Mouse (Mus musculus) limb, embryonic 15.5 days (tissue): ENCODE measurements around the gene Psmg4. TPM values are rescaled to one million over a fixed set of nuclear protein-coding genes. Genes with fewer than 3 reads are reported as not detected.

Experiments used
- ATAC-seq: fragments of 200-750 bp; cut with Nextera tagmentation; 2 replicates; pipeline ENCODE4 v1.8.0; 2017; ENCODE audit warnings: low read depth, moderate TSS enrichment; ENCODE audit not compliant: insufficient number of reproducible peaks, low FRiP score, low TSS enrichment
- H3K27ac ChIP-seq: fragments of 300-500 bp; sonication (generic); 2 replicates; pipeline ENCODE4 v1.5.1; 2015; ENCODE audit warnings: moderate library complexity, mild to moderate bottlenecking, inconsistent platforms
- H3K27me3 ChIP-seq: fragments of 300-500 bp; sonication (generic); 2 replicates; pipeline ENCODE4 v1.6.1; 2015; ENCODE audit warnings: inconsistent platforms
- H3K36me3 ChIP-seq: fragments of 300-500 bp; sonication (generic); 2 replicates; pipeline ENCODE4 v1.6.1; 2015; ENCODE audit warnings: inconsistent platforms
- H3K4me1 ChIP-seq: fragments of 300-500 bp; sonication (generic); 2 replicates; pipeline ENCODE4 v1.6.1; 2015; ENCODE audit warnings: inconsistent platforms
- H3K4me2 ChIP-seq: fragments of 300-500 bp; sonication (generic); 2 replicates; pipeline ENCODE4 v1.6.1; 2015; ENCODE audit warnings: mild to moderate bottlenecking, inconsistent platforms
- H3K4me3 ChIP-seq: fragments of 300-500 bp; sonication (generic); 2 replicates; pipeline ENCODE4 v1.5.1; 2015; ENCODE audit warnings: mild to moderate bottlenecking, inconsistent platforms
- H3K9ac ChIP-seq: fragments of 300-500 bp; sonication (generic); 2 replicates; pipeline ENCODE4 v1.6.1; 2015; ENCODE audit warnings: inconsistent platforms
- H3K9me3 ChIP-seq: fragments of 300-500 bp; sonication (generic); 2 replicates; pipeline ENCODE4 v1.6.1; 2016; ENCODE audit warnings: inconsistent platforms
- WGBS: fragments of 180-500 bp; shearing (Covaris S2); methylation state at CpG from one replicate; pipeline ENCODE4 v1.1.7; 2015; 5-methylcytosine and 5-hydroxymethylcytosine counted together
- polyA plus RNA-seq: library from polyadenylated mRNA; unstranded; fragments of >200 nt; fragmentation: Nextera tagmentation; extraction: Ambion mirVana; gene quantifications from 2 replicates; pipeline ENCODE4 v1.2.1, GENCODE M21; 2015

Psmg4 gene
- polyA plus RNA-seq, 1 experiment from 2014 or later, result 65.5 TPM

- no peak; the same call in 1 of the 2 replicates for ATAC-seq
- peak overlapping the region; percentile 86 for H3K4me3 ChIP-seq
- no peaks in the 10 kb centered on the region for H3K27me3 ChIP-seq
- WGBS, result 33% methylated on average over 12 of the region's 12 CpGs
- H3K4me1 ChIP-seq, result peaks cover 15% of the 10 kb centered on the region
- peak overlapping the region; percentile 80 for H3K4me2 ChIP-seq
- H3K9ac ChIP-seq, result peak overlapping the region; percentile 55
- no peaks in the 10 kb centered on the region for H3K9me3 ChIP-seq
- H3K36me3 ChIP-seq, result peaks cover 9% of the 10 kb centered on the region
- peak overlapping the region; percentile 96 for H3K27ac ChIP-seq
Observed at GRCm38 (mm10) chr13:34163304-34163975, 676 bp downstream of the Psmg4 start.

DNA sequence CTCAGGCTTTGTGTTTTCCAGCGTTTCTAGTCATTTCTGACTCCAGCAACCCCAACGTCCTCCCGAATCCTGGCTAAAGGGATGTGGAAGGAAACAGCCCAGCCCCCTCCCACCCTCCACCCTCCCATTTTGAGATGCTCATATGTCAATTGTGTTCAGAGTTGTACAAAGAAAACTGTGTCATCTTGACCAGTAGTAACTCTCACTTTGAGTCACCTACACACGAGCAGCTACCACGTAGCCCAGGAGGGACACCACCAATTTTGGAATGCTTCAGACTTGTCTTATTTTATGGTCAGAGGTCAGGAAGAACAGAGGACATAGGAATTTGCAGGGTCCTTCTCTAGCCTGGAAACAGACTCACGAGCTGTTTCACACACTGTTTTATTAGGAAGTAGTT, 11.3 kb downstream of the Psmg4 start:
- H3K27me3 ChIP-seq, result no peaks in the 10 kb centered on the region
- ATAC-seq, result no peak
- H3K36me3 ChIP-seq, result peaks cover 5% of the 10 kb centered on the region
- no peak overlapping the region for H3K27ac ChIP-seq
- no peak overlapping the region for H3K4me2 ChIP-seq
- no peaks in the 10 kb centered on the region for H3K4me1 ChIP-seq
- no peak overlapping the region for H3K9ac ChIP-seq
- WGBS, result 87% methylated on average over 6 of the region's 6 CpGs
- no peak overlapping the region for H3K4me3 ChIP-seq
- H3K9me3 ChIP-seq, result no peaks in the 10 kb centered on the region

DNA sequence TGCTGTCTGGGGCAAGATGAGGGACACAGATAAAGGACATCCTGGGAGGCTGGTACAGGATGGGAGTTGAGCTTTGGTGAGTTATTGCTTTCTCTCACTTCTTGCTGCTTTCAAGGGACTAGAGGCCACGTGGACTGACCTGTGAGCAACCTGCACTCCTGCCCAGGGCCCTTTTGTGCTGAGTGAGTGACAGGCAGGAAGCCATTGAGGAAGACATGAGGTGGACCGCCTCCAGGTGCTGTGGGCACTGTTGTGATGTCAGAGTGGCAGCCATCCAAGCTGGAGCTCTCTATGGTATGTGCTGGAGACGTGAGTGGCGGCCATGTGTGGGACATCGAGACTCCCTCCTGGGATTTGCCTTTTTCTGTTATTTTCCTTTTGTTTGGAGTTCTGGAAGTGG, 18.9 kb downstream of the Psmg4 start:
- no peaks in the 10 kb centered on the region for H3K4me1 ChIP-seq
- H3K9ac ChIP-seq, result no peak overlapping the region
- H3K27me3 ChIP-seq, result no peaks in the 10 kb centered on the region
- H3K4me3 ChIP-seq, result no peak overlapping the region
- H3K9me3 ChIP-seq, result no peaks in the 10 kb centered on the region
- 83% methylated on average over 5 of the region's 5 CpGs for WGBS
- no peak for ATAC-seq
- H3K36me3 ChIP-seq, result peaks cover 27% of the 10 kb centered on the region
- no peak overlapping the region for H3K4me2 ChIP-seq
- H3K27ac ChIP-seq, result no peak overlapping the region

DNA sequence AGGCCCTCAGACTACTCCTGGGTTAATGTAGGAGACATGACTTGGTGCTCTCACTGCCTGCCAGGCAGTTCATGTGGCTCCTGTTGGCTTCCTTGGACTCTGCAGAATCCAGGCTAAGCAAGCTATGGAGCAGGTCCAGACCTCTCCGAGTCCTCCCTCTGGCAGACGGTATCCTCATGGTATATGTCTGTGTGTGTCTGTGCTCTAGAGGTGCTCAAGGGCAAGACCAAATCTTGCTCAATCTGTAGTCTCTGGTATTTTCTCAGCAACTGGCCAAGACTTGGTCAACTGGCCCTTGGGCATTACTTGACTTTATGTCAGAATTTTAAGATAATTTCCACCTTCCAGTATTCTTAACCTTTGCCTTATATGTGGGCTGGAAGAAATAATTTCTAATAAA, 22.6 kb downstream of the Psmg4 start:
- ATAC-seq, result no peak
- Histone ChIP-seq H3K27ac (no peak overlapping the region), H3K36me3 (peaks cover 20% of the 10 kb centered on the region), H3K4me2 (no peak overlapping the region), H3K4me3 (no peak overlapping the region), H3K4me1 (0 out of 2 replicates have a peak, but pooled peaks cover 2% of the 10 kb centered on the region), H3K9ac (no peak overlapping the region), H3K27me3 (no peaks in the 10 kb centered on the region), H3K9me3 (no peaks in the 10 kb centered on the region)
- 75% methylated on average over 2 of the region's 2 CpGs for WGBS

GRCm38 (mm10) chr13:34187571-34187970, 24.8 kb downstream of the Psmg4 start:
- Histone ChIP-seq H3K9me3 (no peaks in the 10 kb centered on the region), H3K9ac (no peak overlapping the region), H3K36me3 (peaks cover 9% of the 10 kb centered on the region; the same call in 1 of the 2 replicates), H3K27me3 (no peaks in the 10 kb centered on the region), H3K4me1 (0 out of 2 replicates have a peak, but pooled peaks cover 2% of the 10 kb centered on the region), H3K4me2 (no peak overlapping the region), H3K27ac (no peak overlapping the region), H3K4me3 (no peak overlapping the region; the same call in 1 of the 2 replicates)
- WGBS, result 19% methylated on average over 5 of the region's 5 CpGs
- ATAC-seq, result no peak

DNA sequence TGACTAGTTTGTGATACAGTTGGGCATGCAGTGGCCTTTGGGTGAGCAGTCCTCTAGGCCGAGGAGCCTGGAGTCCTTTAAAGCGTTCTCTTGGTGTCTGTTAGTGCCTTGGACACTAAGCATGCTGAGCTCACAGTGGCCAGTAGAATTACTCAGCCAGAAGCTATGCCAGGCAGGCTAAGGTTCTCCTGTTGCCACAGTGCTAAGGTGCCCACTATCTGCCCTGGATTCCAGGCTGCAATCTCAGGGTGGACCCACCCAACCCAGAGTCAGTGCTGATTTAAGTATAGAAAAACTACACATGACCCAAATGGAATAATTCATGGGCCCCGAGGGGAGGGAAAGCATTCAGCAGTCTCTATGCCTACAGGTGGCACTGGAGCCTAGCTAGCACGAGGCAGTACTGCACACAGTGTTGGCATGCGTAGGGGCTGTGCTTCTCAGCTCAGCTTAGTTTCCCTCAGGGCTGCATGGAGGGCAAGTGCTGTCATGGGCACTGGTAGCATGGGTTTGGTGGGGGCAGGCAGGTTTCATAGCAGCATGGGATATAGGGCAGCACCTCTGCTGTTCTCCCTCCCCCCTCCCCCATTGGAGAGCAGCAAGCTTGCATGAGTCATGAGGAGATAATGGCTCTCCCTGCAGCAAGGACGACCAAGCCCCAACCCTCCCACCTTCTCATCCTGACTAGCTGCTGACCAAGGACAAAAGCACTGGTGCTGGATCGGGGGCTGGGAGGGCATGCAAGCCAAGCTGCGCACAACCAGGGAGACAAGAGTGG, 29.8 kb downstream of the Psmg4 start:
- ATAC-seq, result no peak
- H3K27me3 ChIP-seq, result no peaks in the 10 kb centered on the region
- H3K4me3 ChIP-seq, result no peak overlapping the region
- H3K4me2 ChIP-seq, result no peak overlapping the region
- H3K36me3 ChIP-seq, result 0 out of 2 replicates have a peak, but pooled peaks cover 4% of the 10 kb centered on the region
- no peak overlapping the region for H3K27ac ChIP-seq
- H3K9ac ChIP-seq, result no peak overlapping the region
- no peaks in the 10 kb centered on the region for H3K9me3 ChIP-seq
- WGBS, result 66% methylated on average over 8 of the region's 8 CpGs
- 0 out of 2 replicates have a peak, but pooled peaks cover 1% of the 10 kb centered on the region for H3K4me1 ChIP-seq

DNA sequence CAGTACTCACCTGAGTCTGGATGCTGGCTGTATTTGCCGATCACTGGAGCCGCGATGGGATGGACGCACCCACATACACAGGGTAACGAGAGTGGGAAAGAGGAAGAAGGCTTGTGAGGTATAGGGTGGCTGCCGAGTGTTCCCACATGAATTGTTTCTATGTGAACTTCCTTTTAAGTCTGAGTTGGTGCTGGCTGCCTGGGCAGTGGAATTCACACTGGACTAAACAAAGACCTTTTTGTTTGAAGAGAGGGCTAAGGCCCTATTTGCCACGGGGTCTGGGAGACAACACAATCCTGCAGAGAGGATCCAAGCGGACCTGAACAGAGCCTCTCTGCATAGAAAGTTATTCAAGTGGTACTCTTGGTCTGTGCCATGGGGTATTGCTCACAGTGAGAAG, 30.6 kb downstream of the Psmg4 start:
- Histone ChIP-seq H3K4me2 (no peak overlapping the region), H3K9me3 (no peaks in the 10 kb centered on the region), H3K4me1 (no peaks in the 10 kb centered on the region), H3K27me3 (no peaks in the 10 kb centered on the region), H3K4me3 (no peak overlapping the region), H3K9ac (no peak overlapping the region), H3K36me3 (0 out of 2 replicates have a peak, but pooled peaks cover 4% of the 10 kb centered on the region), H3K27ac (no peak overlapping the region)
- WGBS, result 69% methylated on average over 8 of the region's 8 CpGs
- ATAC-seq, result no peak

GRCm38 (mm10) chr13:34195676-34196075, 32.9 kb downstream of the Psmg4 start:
- 0 out of 2 replicates have a peak, but pooled peaks cover 4% of the 10 kb centered on the region for H3K36me3 ChIP-seq
- H3K27me3 ChIP-seq, result no peaks in the 10 kb centered on the region
- H3K9me3 ChIP-seq, result no peaks in the 10 kb centered on the region
- no peak overlapping the region for H3K9ac ChIP-seq
- no peak overlapping the region for H3K27ac ChIP-seq
- no peak for ATAC-seq
- 95% methylated on average over 1 of the region's 1 CpGs for WGBS
- H3K4me2 ChIP-seq, result no peak overlapping the region
- H3K4me1 ChIP-seq, result no peaks in the 10 kb centered on the region
- H3K4me3 ChIP-seq, result no peak overlapping the region

- WGBS, result 87% methylated on average over 3 of the region's 3 CpGs
- no peak overlapping the region for H3K4me3 ChIP-seq
- no peak for ATAC-seq
Observed at GRCm38 (mm10) chr13:34205216-34205615, 42.5 kb downstream of the Psmg4 start.

DNA sequence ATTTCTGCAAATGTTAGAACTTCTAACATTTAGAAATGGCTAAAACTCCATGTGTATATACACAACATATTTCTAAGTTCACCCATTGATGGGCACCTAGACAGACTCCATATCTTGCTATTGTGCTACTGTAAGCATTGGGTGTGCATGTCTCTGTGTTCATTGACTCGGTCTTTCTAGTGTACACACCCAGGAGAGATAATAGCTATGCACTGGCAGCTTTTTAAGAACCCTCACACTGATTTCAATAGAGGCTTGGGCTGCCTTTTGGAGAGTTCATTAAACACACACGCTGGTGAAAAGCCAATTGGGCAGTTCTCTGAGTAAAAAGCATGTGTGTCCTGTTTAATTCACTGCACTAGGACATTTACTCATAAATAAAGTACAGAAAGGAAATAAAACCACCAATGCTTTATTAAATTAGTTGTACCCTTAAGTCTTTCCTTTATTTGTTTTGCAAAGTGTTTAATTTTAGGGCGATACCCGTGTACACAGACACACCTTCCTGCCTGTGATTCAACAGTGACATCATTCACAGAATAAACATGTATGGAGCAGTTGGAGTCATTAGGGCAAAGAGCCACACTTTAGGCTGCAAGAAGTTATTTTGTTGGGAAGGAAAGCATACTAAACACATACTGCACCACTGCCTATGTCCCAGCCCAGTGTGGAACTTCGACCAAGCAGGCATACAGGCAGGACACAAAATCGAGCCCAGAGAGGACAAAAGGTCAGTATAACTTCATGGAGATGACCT, 45.1 kb downstream of the Psmg4 start:
- Histone ChIP-seq H3K27ac (no peak overlapping the region), H3K36me3 (no peaks in the 10 kb centered on the region), H3K4me2 (no peak overlapping the region), H3K9ac (no peak overlapping the region), H3K4me3 (no peak overlapping the region), H3K4me1 (no peaks in the 10 kb centered on the region), H3K27me3 (no peaks in the 10 kb centered on the region), H3K9me3 (no peaks in the 10 kb centered on the region)
- 64% methylated on average over 6 of the region's 6 CpGs for WGBS
- no peak for ATAC-seq

More at GRCm38 (mm10) chr13:34205216-34205615, 42.5 kb downstream of the Psmg4 start:
- Histone ChIP-seq H3K4me2 (no peak overlapping the region), H3K36me3 (no peaks in the 10 kb centered on the region), H3K9ac (no peak overlapping the region), H3K27me3 (no peaks in the 10 kb centered on the region), H3K4me1 (no peaks in the 10 kb centered on the region), H3K27ac (no peak overlapping the region), H3K9me3 (no peaks in the 10 kb centered on the region)

GRCm38 (mm10) chr13:34211261-34211775, 48.6 kb downstream of the Psmg4 start:
- no peak overlapping the region for H3K9ac ChIP-seq
- no peaks in the 10 kb centered on the region for H3K27me3 ChIP-seq
- H3K36me3 ChIP-seq, result no peaks in the 10 kb centered on the region
- no peak for ATAC-seq
- 57% methylated on average over 4 of the region's 4 CpGs for WGBS
- H3K4me2 ChIP-seq, result no peak overlapping the region
- H3K4me1 ChIP-seq, result no peaks in the 10 kb centered on the region
- no peaks in the 10 kb centered on the region for H3K9me3 ChIP-seq
- H3K27ac ChIP-seq, result no peak overlapping the region
- no peak overlapping the region for H3K4me3 ChIP-seq
